Mouse (Mus musculus): ENCODE measurements around the gene Cdh15. TPM values are rescaled to one million over a fixed set of nuclear protein-coding genes. Genes with fewer than 3 reads are reported as not detected.

Gene Cdh15
- polyA plus RNA-seq, 1 experiment from 2014 or later = 2.0 TPM

- H3K9me3 ChIP-seq = no peaks in the 10 kb centered on the region
- no peak overlapping the region for H3K27ac ChIP-seq
- WGBS = 76% methylated on average over 6 of the region's 6 CpGs
- no peak overlapping the region for H3K9ac ChIP-seq
- no peaks in the 10 kb centered on the region for H3K4me1 ChIP-seq
- no peaks in the 10 kb centered on the region for H3K27me3 ChIP-seq (replicated peaks)
- no peaks in the 10 kb centered on the region for H3K36me3 ChIP-seq (replicated peaks)
- no peak overlapping the region for H3K4me3 ChIP-seq
- no peak for ATAC-seq (replicated peaks)
- H3K4me2 ChIP-seq = no peak overlapping the region
Observed at GRCm38 (mm10) chr8:122867982-122868381, 20.2 kb downstream of the Cdh15 start.

- H3K4me1 ChIP-seq = no peaks in the 10 kb centered on the region
- no peak overlapping the region for H3K9ac ChIP-seq
- 14% methylated on average over 31 of the region's 31 CpGs for WGBS
- ATAC-seq (replicated peaks) = no peak
- H3K9me3 ChIP-seq = no peaks in the 10 kb centered on the region
- H3K4me2 ChIP-seq = no peak overlapping the region
- no peak overlapping the region for H3K4me3 ChIP-seq
- H3K27ac ChIP-seq = no peak overlapping the region
- no peaks in the 10 kb centered on the region for H3K27me3 ChIP-seq (replicated peaks)
- H3K36me3 ChIP-seq (replicated peaks) = no peaks in the 10 kb centered on the region
Observed at GRCm38 (mm10) chr8:122870377-122870863, 22.7 kb downstream of the Cdh15 start.

GRCm38 (mm10) chr8:122871663-122872062 is 23.9 kb downstream of the Cdh15 start:
- Histone ChIP-seq H3K4me1 (no peaks in the 10 kb centered on the region), H3K4me2 (no peak overlapping the region), H3K4me3 (no peak overlapping the region), H3K27ac (no peak overlapping the region), H3K9me3 (no peaks in the 10 kb centered on the region), H3K9ac (no peak overlapping the region), H3K36me3 (replicated peaks) (no peaks in the 10 kb centered on the region), H3K27me3 (replicated peaks) (no peaks in the 10 kb centered on the region)
- no peak for ATAC-seq (replicated peaks)
- 66% methylated on average over 9 of the region's 9 CpGs for WGBS

- no peak overlapping the region for H3K4me3 ChIP-seq
- no peaks in the 10 kb centered on the region for H3K4me1 ChIP-seq
- H3K27ac ChIP-seq = no peak overlapping the region
- no peak overlapping the region for H3K4me2 ChIP-seq
- WGBS = 59% methylated on average over 6 of the region's 6 CpGs
- H3K9me3 ChIP-seq = no peaks in the 10 kb centered on the region
- ATAC-seq (replicated peaks) = no peak
- no peak overlapping the region for H3K9ac ChIP-seq
- H3K27me3 ChIP-seq (replicated peaks) = no peaks in the 10 kb centered on the region
- H3K36me3 ChIP-seq (replicated peaks) = no peaks in the 10 kb centered on the region
Observed at GRCm38 (mm10) chr8:122873171-122873570, 25.4 kb downstream of the Cdh15 start.

- ATAC-seq (replicated peaks) = no peak
- no peak overlapping the region for H3K27ac ChIP-seq
- 76% methylated on average over 5 of the region's 5 CpGs for WGBS
Observed at GRCm38 (mm10) chr8:122875186-122875585, 27.4 kb downstream of the Cdh15 start.

GRCm38 (mm10) chr8:122878231-122878630 is 30.5 kb downstream of the Cdh15 start:
- no peaks in the 10 kb centered on the region for H3K9me3 ChIP-seq
- no peak for ATAC-seq (replicated peaks)
- 94% methylated on average over 3 of the region's 3 CpGs for WGBS
- no peaks in the 10 kb centered on the region for H3K4me1 ChIP-seq
- no peak overlapping the region for H3K27ac ChIP-seq
- H3K4me2 ChIP-seq = no peak overlapping the region
- H3K27me3 ChIP-seq (replicated peaks) = no peaks in the 10 kb centered on the region
- no peak overlapping the region for H3K9ac ChIP-seq
- no peak overlapping the region for H3K4me3 ChIP-seq
- H3K36me3 ChIP-seq (replicated peaks) = peaks cover 7% of the 10 kb centered on the region; the same call in 1 of the 2 replicates

More at GRCm38 (mm10) chr8:122875186-122875585, 27.4 kb downstream of the Cdh15 start:
- H3K27me3 ChIP-seq (replicated peaks) = no peaks in the 10 kb centered on the region
- no peak overlapping the region for H3K9ac ChIP-seq
- H3K4me1 ChIP-seq = no peaks in the 10 kb centered on the region
- H3K4me3 ChIP-seq = no peak overlapping the region
- H3K36me3 ChIP-seq (replicated peaks) = no peaks in the 10 kb centered on the region
- no peak overlapping the region for H3K4me2 ChIP-seq
- no peaks in the 10 kb centered on the region for H3K9me3 ChIP-seq

GRCm38 (mm10) chr8:122880302-122880701 is 32.5 kb downstream of the Cdh15 start:
- Histone ChIP-seq H3K36me3 (replicated peaks) (peaks cover 25% of the 10 kb centered on the region; the same call in 1 of the 2 replicates), H3K4me1 (no peaks in the 10 kb centered on the region), H3K9ac (no peak overlapping the region), H3K9me3 (no peaks in the 10 kb centered on the region), H3K4me3 (no peak overlapping the region), H3K4me2 (no peak overlapping the region), H3K27ac (no peak overlapping the region), H3K27me3 (replicated peaks) (no peaks in the 10 kb centered on the region)
- WGBS = 68% methylated on average over 3 of the region's 3 CpGs
- ATAC-seq (replicated peaks) = no peak

GRCm38 (mm10) chr8:122883671-122884070 is 35.9 kb downstream of the Cdh15 start:
- peaks cover 51% of the 10 kb centered on the region for H3K36me3 ChIP-seq (replicated peaks)
- H3K27me3 ChIP-seq (replicated peaks) = no peaks in the 10 kb centered on the region
- no peaks in the 10 kb centered on the region for H3K4me1 ChIP-seq
- WGBS = 91% methylated on average over 10 of the region's 10 CpGs
- no peaks in the 10 kb centered on the region for H3K9me3 ChIP-seq
- no peak overlapping the region for H3K4me2 ChIP-seq
- no peak overlapping the region for H3K9ac ChIP-seq
- no peak for ATAC-seq (replicated peaks)
- H3K27ac ChIP-seq = no peak overlapping the region
- H3K4me3 ChIP-seq = no peak overlapping the region

- 85% methylated on average over 12 of the region's 12 CpGs for WGBS
Observed at GRCm38 (mm10) chr8:122891440-122891839, 43.7 kb downstream of the Cdh15 start.

GRCm38 (mm10) chr8:122893451-122893850 is 45.7 kb downstream of the Cdh15 start:
- Histone ChIP-seq H3K9me3 (no peaks in the 10 kb centered on the region), H3K4me1 (no peaks in the 10 kb centered on the region), H3K9ac (no peak overlapping the region), H3K4me2 (no peak overlapping the region), H3K4me3 (no peak overlapping the region), H3K36me3 (replicated peaks) (peaks cover 69% of the 10 kb centered on the region), H3K27me3 (replicated peaks) (no peaks in the 10 kb centered on the region), H3K27ac (no peak overlapping the region)
- WGBS = 89% methylated on average over 12 of the region's 12 CpGs
- no peak for ATAC-seq (replicated peaks)

More at GRCm38 (mm10) chr8:122891440-122891839, 43.7 kb downstream of the Cdh15 start:
- no peak for ATAC-seq (replicated peaks)
- Histone ChIP-seq H3K4me1 (no peaks in the 10 kb centered on the region), H3K9me3 (no peaks in the 10 kb centered on the region), H3K36me3 (replicated peaks) (peaks cover 71% of the 10 kb centered on the region), H3K27ac (no peak overlapping the region), H3K4me3 (no peak overlapping the region), H3K27me3 (replicated peaks) (no peaks in the 10 kb centered on the region), H3K4me2 (no peak overlapping the region), H3K9ac (no peak overlapping the region)

- H3K27me3 ChIP-seq (replicated peaks) = no peaks in the 10 kb centered on the region
- ATAC-seq (replicated peaks) = no peak
- H3K4me2 ChIP-seq = no peak overlapping the region
- no peak overlapping the region for H3K9ac ChIP-seq
- no peak overlapping the region for H3K27ac ChIP-seq
- no peaks in the 10 kb centered on the region for H3K4me1 ChIP-seq
- 93% methylated on average over 11 of the region's 11 CpGs for WGBS
- peaks cover 50% of the 10 kb centered on the region for H3K36me3 ChIP-seq (replicated peaks)
- H3K4me3 ChIP-seq = no peak overlapping the region
- no peaks in the 10 kb centered on the region for H3K9me3 ChIP-seq
Observed at GRCm38 (mm10) chr8:122896317-122896716, 48.6 kb downstream of the Cdh15 start.

- Histone ChIP-seq H3K9ac (no peak overlapping the region), H3K27ac (no peak overlapping the region), H3K4me3 (no peak overlapping the region), H3K27me3 (replicated peaks) (no peaks in the 10 kb centered on the region), H3K9me3 (no peaks in the 10 kb centered on the region), H3K4me1 (no peaks in the 10 kb centered on the region), H3K4me2 (no peak overlapping the region), H3K36me3 (replicated peaks) (peaks cover 42% of the 10 kb centered on the region)
- 94% methylated on average over 8 of the region's 8 CpGs for WGBS
- ATAC-seq (replicated peaks) = no peak
Observed at GRCm38 (mm10) chr8:122897200-122897599, 49.4 kb downstream of the Cdh15 start.

GRCm38 (mm10) chr8:122898018-122898417 is 50.3 kb downstream of the Cdh15 start:
- Histone ChIP-seq H3K4me3 (no peak overlapping the region), H3K36me3 (replicated peaks) (peaks cover 40% of the 10 kb centered on the region)
- WGBS = 86% methylated on average over 4 of the region's 4 CpGs

More at GRCm38 (mm10) chr8:122898018-122898417, 50.3 kb downstream of the Cdh15 start:
- H3K27ac ChIP-seq = no peak overlapping the region
- no peak overlapping the region for H3K9ac ChIP-seq
- no peaks in the 10 kb centered on the region for H3K27me3 ChIP-seq (replicated peaks)
- no peaks in the 10 kb centered on the region for H3K9me3 ChIP-seq
- H3K4me1 ChIP-seq = no peaks in the 10 kb centered on the region
- no peak overlapping the region for H3K4me2 ChIP-seq
- no peak for ATAC-seq (replicated peaks)

Measured in midbrain, embryonic 15.5 days (tissue).